Mouse (Mus musculus) stomach, embryonic 15.5 days (tissue): ENCODE data around the gene H2-T23. TPM values are rescaled to one million over a fixed set of nuclear protein-coding genes. Genes with fewer than 3 reads are reported as not detected.
"Not testable (repeated sequence)": the region's sequence is repeated elsewhere in the genome, so short reads cannot be mapped to it uniquely, and the experiment has no call there.

ENCODE experiments used
- ATAC-seq: fragments of 200-750 bp; cut with Nextera tagmentation; 2 replicates; pipeline ENCODE4 v1.8.0; 2017; ENCODE audit warnings: low read depth, moderate number of reproducible peaks, moderate TSS enrichment; ENCODE audit not compliant: insufficient read depth, low FRiP score
- H3K27ac ChIP-seq: fragments of 300-500 bp; sonication (generic); 2 replicates; pipeline ENCODE4 v1.5.1; 2015; ENCODE audit warnings: mild to moderate bottlenecking, inconsistent platforms
- H3K27me3 ChIP-seq: fragments of 300-500 bp; sonication (generic); replicated peaks from 2 replicates; pipeline ENCODE4 v1.6.1; 2015; ENCODE audit warnings: inconsistent platforms
- H3K36me3 ChIP-seq: fragments of 300-500 bp; sonication (generic); 2 replicates; pipeline ENCODE4 v1.6.1; 2015; ENCODE audit warnings: inconsistent platforms
- H3K4me1 ChIP-seq: fragments of 300-500 bp; sonication (generic); 2 replicates; pipeline ENCODE4 v1.6.1; 2015; ENCODE audit warnings: inconsistent platforms
- H3K4me2 ChIP-seq: fragments of 300-500 bp; sonication (generic); 2 replicates; pipeline ENCODE4 v1.6.1; 2015; ENCODE audit warnings: mild to moderate bottlenecking, inconsistent platforms
- H3K4me3 ChIP-seq: fragments of 300-500 bp; sonication (generic); replicated peaks from 2 replicates; pipeline ENCODE4 v1.5.1; 2015; ENCODE audit warnings: inconsistent platforms
- H3K9ac ChIP-seq: fragments of 300-500 bp; sonication (generic); 2 replicates; pipeline ENCODE4 v1.6.1; 2015; ENCODE audit warnings: inconsistent platforms
- H3K9me3 ChIP-seq: fragments of 300-500 bp; sonication (generic); 2 replicates; pipeline ENCODE4 v1.6.1; 2016; ENCODE audit warnings: inconsistent platforms
- WGBS: fragments of 180-500 bp; shearing (Covaris S2); methylation state at CpG from one replicate; pipeline ENCODE4 v1.1.7; 2015; 5-methylcytosine and 5-hydroxymethylcytosine counted together
- polyA plus RNA-seq: library from polyadenylated mRNA; unstranded; fragments of >200 nt; fragmentation: Nextera tagmentation; extraction: Ambion mirVana; gene quantifications from 2 replicates; pipeline ENCODE4 v1.2.1, GENCODE M21; 2015

H2-T23 gene
- polyA plus RNA-seq, 1 experiment from 2014 or later: 14.8 TPM

- no peak overlapping the region for H3K4me2 ChIP-seq
- H3K27me3 ChIP-seq: no peaks in the 10 kb centered on the region
- ATAC-seq: no peak
- 96% methylated on average over 1 of the region's 1 CpGs for WGBS
- H3K9me3 ChIP-seq: no peaks in the 10 kb centered on the region
- H3K36me3 ChIP-seq: no peaks in the 10 kb centered on the region
- H3K4me1 ChIP-seq: peaks cover 3% of the 10 kb centered on the region; the same call in 1 of the 2 replicates
- no peak overlapping the region for H3K27ac ChIP-seq
- H3K9ac ChIP-seq: no peak overlapping the region
- no peak overlapping the region for H3K4me3 ChIP-seq
Measured at GRCm38 (mm10) chr17:36021309-36021708, 11.3 kb downstream of the H2-T23 start.

DNA sequence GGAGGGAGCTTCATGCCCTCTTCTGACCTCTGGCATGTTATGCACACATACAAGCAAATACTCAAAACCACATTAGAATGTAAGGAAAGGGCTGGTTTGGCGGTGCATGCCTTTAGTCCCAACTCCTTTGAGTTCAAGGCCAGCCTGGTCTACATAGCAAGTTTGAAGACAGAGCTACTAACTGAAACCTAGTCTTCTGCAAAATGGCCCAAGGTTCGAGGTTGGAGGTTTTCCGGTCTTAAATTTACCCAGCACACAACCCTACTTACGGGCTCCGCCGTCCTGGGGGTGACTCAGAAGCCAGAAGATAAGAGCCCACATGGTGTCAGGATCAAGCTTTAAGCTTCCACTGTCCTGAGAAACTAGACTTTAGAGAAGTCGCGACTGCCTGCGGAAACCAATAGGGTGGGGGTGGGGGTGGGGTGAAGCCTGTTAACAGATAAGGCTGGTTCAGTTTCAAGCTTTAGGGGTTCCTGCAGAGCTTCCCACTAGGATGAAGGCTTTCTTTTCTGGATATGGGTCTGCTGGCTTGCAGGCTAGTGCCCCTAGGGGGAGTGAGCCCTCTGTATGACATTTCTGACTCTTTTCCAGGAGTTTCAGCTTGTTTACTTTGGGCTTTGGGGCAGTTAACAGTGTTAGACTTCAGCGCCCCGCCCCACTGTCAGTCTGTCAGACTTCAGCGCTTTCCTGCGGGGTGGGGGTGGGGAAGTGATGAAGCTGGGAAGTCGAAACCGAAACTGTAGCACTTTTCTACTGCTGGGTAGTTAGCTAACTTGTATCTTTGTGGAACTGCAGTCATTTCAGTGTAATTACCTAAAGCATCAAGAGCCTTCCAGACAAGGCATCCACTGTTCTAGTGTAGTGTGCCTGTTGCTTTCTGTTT, 12.2 kb downstream of the H2-T23 start, which contains the start of gene H2-T24:
TSS of gene H2-T24 (minus strand) at position 370 of the 883 bp plus-strand sequence.
- peak; percentile 82 for ATAC-seq
- no peaks in the 10 kb centered on the region for H3K9me3 ChIP-seq
- peak within 1 kb of the TSS; percentile 49; the same call in 1 of the 2 replicates for H3K27ac ChIP-seq
- no peak within 1 kb of the TSS for H3K9ac ChIP-seq
- no peaks in the 10 kb centered on the region for H3K36me3 ChIP-seq
- H3K4me2 ChIP-seq: peak within 1 kb of the TSS; percentile 40
- H3K4me3 ChIP-seq: 0 out of 2 replicates have a peak within 1 kb of the TSS, but pooled peaks have one; percentile 2
- peaks cover 3% of the 10 kb centered on the region; the same call in 1 of the 2 replicates for H3K4me1 ChIP-seq
- no peaks in the 10 kb centered on the region for H3K27me3 ChIP-seq
- 29% methylated on average over 15 of the region's 15 CpGs for WGBS

DNA sequence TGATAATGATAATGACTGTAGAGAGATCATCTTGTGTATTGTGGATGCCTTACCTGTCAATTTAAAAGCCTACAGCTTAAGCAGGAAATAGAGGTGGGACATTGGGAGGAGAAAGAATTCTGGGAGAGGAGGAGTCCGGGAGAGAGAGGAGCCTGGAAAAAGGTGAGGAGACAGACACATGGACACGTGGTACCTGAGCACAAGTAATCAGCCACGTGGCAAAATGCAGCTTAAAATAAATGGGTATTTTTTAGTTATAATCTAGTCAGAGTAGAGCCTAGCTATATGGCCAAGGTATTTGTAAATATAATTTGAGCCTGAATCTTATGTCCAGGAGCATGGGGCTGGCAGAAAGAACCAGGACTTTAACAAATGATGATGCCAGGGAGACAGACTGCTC, 13.1 kb downstream of the H2-T23 start:
- ATAC-seq: no peak
- H3K9me3 ChIP-seq: no peaks in the 10 kb centered on the region
- WGBS: 61% methylated on average over 3 of the region's 3 CpGs
- H3K27ac ChIP-seq: no peak overlapping the region
- H3K4me2 ChIP-seq: no peak overlapping the region
- H3K36me3 ChIP-seq: peaks cover 5% of the 10 kb centered on the region; the same call in 1 of the 2 replicates
- H3K27me3 ChIP-seq: no peaks in the 10 kb centered on the region
- H3K4me1 ChIP-seq: peaks cover 3% of the 10 kb centered on the region; the same call in 1 of the 2 replicates
- H3K4me3 ChIP-seq: no peak overlapping the region
- H3K9ac ChIP-seq: no peak overlapping the region

DNA sequence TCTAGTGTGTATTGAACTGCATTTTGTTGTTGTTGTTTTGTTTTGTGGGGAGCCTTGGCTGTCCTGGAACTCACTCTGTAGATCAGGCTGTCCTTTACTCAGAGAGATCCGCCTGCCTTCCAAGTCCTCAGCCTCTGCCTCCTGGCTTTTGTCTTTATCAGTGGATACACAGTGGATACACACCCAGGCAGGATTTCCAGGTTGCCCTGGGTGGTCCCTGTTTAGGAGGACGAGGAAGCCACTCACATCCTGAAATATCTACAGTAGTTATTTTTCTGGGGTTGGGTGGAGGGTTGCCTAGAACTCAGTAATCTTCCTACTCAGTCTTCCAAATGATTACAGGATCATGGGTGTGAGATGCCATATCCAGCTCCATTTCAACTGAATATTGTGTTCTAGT, 13.7 kb downstream of the H2-T23 start:
- 56% methylated on average over 2 of the region's 2 CpGs for WGBS

GRCm38 (mm10) chr17:36017046-36017445, 15.6 kb downstream of the H2-T23 start:
- H3K36me3 ChIP-seq: peaks cover 10% of the 10 kb centered on the region; the same call in 1 of the 2 replicates
- H3K4me3 ChIP-seq: no peak overlapping the region
- no peaks in the 10 kb centered on the region for H3K9me3 ChIP-seq
- H3K9ac ChIP-seq: no peak overlapping the region
- H3K4me1 ChIP-seq: no peaks in the 10 kb centered on the region
- no peak for ATAC-seq
- no peaks in the 10 kb centered on the region for H3K27me3 ChIP-seq
- no peak overlapping the region for H3K4me2 ChIP-seq
- H3K27ac ChIP-seq: no peak overlapping the region
- 86% methylated on average over 5 of the region's 5 CpGs for WGBS

More for the DNA sequence above, 13.7 kb downstream of the H2-T23 start:
- no peak for ATAC-seq
- Histone ChIP-seq H3K9me3 (no peaks in the 10 kb centered on the region), H3K27me3 (no peaks in the 10 kb centered on the region), H3K27ac (no peak overlapping the region), H3K4me1 (peaks cover 3% of the 10 kb centered on the region; the same call in 1 of the 2 replicates), H3K9ac (no peak overlapping the region), H3K4me2 (no peak overlapping the region), H3K36me3 (peaks cover 10% of the 10 kb centered on the region; the same call in 1 of the 2 replicates), H3K4me3 (no peak overlapping the region)

DNA sequence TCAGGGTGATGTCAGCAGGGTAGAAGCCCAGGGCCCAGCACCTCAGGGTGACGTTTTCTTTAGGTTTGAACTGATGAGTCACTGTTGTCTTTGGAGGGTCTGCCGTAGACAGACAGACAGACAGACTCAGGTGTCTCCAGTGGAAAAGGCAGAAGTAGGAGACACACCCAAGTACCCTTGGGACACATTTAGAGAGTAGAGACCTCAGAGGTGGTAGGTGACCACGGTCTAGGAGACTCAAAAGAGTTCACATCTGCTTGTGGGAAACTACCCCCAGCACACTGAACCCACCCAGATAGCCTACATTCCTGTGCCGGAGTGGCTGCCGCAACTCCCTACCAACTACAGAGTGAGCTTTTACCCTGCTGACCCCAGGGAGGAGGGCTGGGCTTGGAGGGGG, 17.7 kb downstream of the H2-T23 start:
- H3K9ac ChIP-seq: no peak overlapping the region
- no peaks in the 10 kb centered on the region for H3K9me3 ChIP-seq
- no peaks in the 10 kb centered on the region for H3K4me1 ChIP-seq
- no peak overlapping the region for H3K27ac ChIP-seq
- WGBS: 88% methylated on average over 5 of the region's 5 CpGs
- H3K36me3 ChIP-seq: peaks cover 10% of the 10 kb centered on the region; the same call in 1 of the 2 replicates
- no peak for ATAC-seq
- H3K4me2 ChIP-seq: no peak overlapping the region
- H3K27me3 ChIP-seq: no peaks in the 10 kb centered on the region
- H3K4me3 ChIP-seq: no peak overlapping the region

GRCm38 (mm10) chr17:36004409-36004808, 28.2 kb downstream of the H2-T23 start:
- H3K4me3 ChIP-seq, H3K27ac ChIP-seq, H3K27me3 ChIP-seq, H3K4me1 ChIP-seq, H3K9ac ChIP-seq, ATAC-seq, H3K9me3 ChIP-seq, H3K4me2 ChIP-seq, H3K36me3 ChIP-seq: not testable (repeated sequence)
- WGBS: 94% methylated on average over 7 of the region's 7 CpGs

- ATAC-seq: no peak
- H3K36me3 ChIP-seq: 0 out of 2 replicates have a peak, but pooled peaks cover 10% of the 10 kb centered on the region
- no peak overlapping the region for H3K27ac ChIP-seq
- 92% methylated on average over 7 of the region's 7 CpGs for WGBS
- no peak overlapping the region for H3K4me2 ChIP-seq
- H3K27me3 ChIP-seq: no peaks in the 10 kb centered on the region
- no peak overlapping the region for H3K9ac ChIP-seq
- H3K4me1 ChIP-seq: no peaks in the 10 kb centered on the region
- no peaks in the 10 kb centered on the region for H3K9me3 ChIP-seq
- H3K4me3 ChIP-seq: no peak overlapping the region
Measured at GRCm38 (mm10) chr17:36003331-36003730, 29.3 kb downstream of the H2-T23 start.

- no peak overlapping the region for H3K4me2 ChIP-seq
- no peak overlapping the region for H3K9ac ChIP-seq
- ATAC-seq: peak; percentile 63
- no peak overlapping the region for H3K4me3 ChIP-seq
- no peak overlapping the region for H3K27ac ChIP-seq
- no peaks in the 10 kb centered on the region for H3K9me3 ChIP-seq
- 92% methylated on average over 6 of the region's 6 CpGs for WGBS
- 0 out of 2 replicates have a peak, but pooled peaks cover 10% of the 10 kb centered on the region for H3K36me3 ChIP-seq
- H3K4me1 ChIP-seq: no peaks in the 10 kb centered on the region
- H3K27me3 ChIP-seq: no peaks in the 10 kb centered on the region
Measured at GRCm38 (mm10) chr17:36001966-36002365, 30.7 kb downstream of the H2-T23 start.

- Histone ChIP-seq H3K9ac (no peak overlapping the region), H3K27me3 (no peaks in the 10 kb centered on the region), H3K4me2 (no peak overlapping the region), H3K27ac (no peak overlapping the region), H3K4me3 (no peak overlapping the region), H3K9me3 (no peaks in the 10 kb centered on the region), H3K36me3 (0 out of 2 replicates have a peak, but pooled peaks cover 7% of the 10 kb centered on the region), H3K4me1 (no peaks in the 10 kb centered on the region)
- ATAC-seq: no peak
- 86% methylated on average over 12 of the region's 12 CpGs for WGBS
Measured at GRCm38 (mm10) chr17:36001121-36001897, 31.3 kb downstream of the H2-T23 start.

GRCm38 (mm10) chr17:36000349-36000748, 32.3 kb downstream of the H2-T23 start:
- ATAC-seq: no peak
- Histone ChIP-seq H3K9ac (no peak overlapping the region), H3K27me3 (no peaks in the 10 kb centered on the region), H3K4me1 (0 out of 2 replicates have a peak, but pooled peaks cover 2% of the 10 kb centered on the region), H3K27ac (no peak overlapping the region), H3K4me3 (no peak overlapping the region), H3K9me3 (no peaks in the 10 kb centered on the region), H3K4me2 (no peak overlapping the region), H3K36me3 (no peaks in the 10 kb centered on the region)
- 72% methylated on average over 4 of the region's 4 CpGs for WGBS
